Mouse (Mus musculus) heart, embryonic 13.5 days (tissue): ENCODE results near the gene Dus2. TPM values are rescaled to one million over a fixed set of nuclear protein-coding genes. Genes with fewer than 3 reads are reported as not detected.

Source experiments
- ATAC-seq: fragments of 200-750 bp; cut with Nextera tagmentation; 2 replicates; pipeline ENCODE4 v1.8.0; 2017; ENCODE audit warnings: moderate TSS enrichment; ENCODE audit not compliant: insufficient number of reproducible peaks, low FRiP score, low TSS enrichment; ENCODE audit errors: extremely low read depth
- H3K27ac ChIP-seq: fragments of 300-500 bp; sonication (generic); replicated peaks from 2 replicates; pipeline ENCODE4 v1.5.1; 2015; ENCODE audit warnings: moderate library complexity, mild to moderate bottlenecking, inconsistent platforms
- H3K27me3 ChIP-seq: fragments of 300-500 bp; sonication (generic); replicated peaks from 2 replicates; pipeline ENCODE4 v1.6.1; 2015; ENCODE audit warnings: mild to moderate bottlenecking, inconsistent platforms
- H3K36me3 ChIP-seq: fragments of 300-500 bp; sonication (generic); 2 replicates; pipeline ENCODE4 v1.6.1; 2015; ENCODE audit warnings: mild to moderate bottlenecking, inconsistent platforms
- H3K4me1 ChIP-seq: fragments of 300-500 bp; sonication (generic); 2 replicates; pipeline ENCODE4 v1.6.1; 2015; ENCODE audit warnings: inconsistent platforms
- H3K4me2 ChIP-seq: fragments of 300-500 bp; sonication (generic); 2 replicates; pipeline ENCODE4 v1.6.1; 2015; ENCODE audit warnings: inconsistent platforms, mild to moderate bottlenecking, moderate library complexity
- H3K4me3 ChIP-seq: fragments of 300-500 bp; sonication (generic); 2 replicates; pipeline ENCODE4 v1.5.1; 2015; ENCODE audit warnings: moderate library complexity, mild to moderate bottlenecking, inconsistent platforms
- H3K9ac ChIP-seq: fragments of 300-500 bp; sonication (generic); 2 replicates; pipeline ENCODE4 v1.6.1; 2015; ENCODE audit warnings: inconsistent platforms, mild to moderate bottlenecking, moderate library complexity
- H3K9me3 ChIP-seq: fragments of 300-500 bp; sonication (generic); 2 replicates; pipeline ENCODE4 v1.6.1; 2016; ENCODE audit warnings: inconsistent platforms
- WGBS: fragments of 180-500 bp; shearing (Covaris S2); methylation state at CpG from one replicate; pipeline ENCODE4 v1.1.7; 2015; ENCODE audit warnings: mixed read lengths; 5-methylcytosine and 5-hydroxymethylcytosine counted together
- microRNA-seq: library from miRNA; unstranded; fragments of <30 nt; microRNA quantifications from one replicate; pipeline ENCODE4, GENCODE M21; 2016
- polyA plus RNA-seq: library from polyadenylated mRNA; unstranded; fragments of >200 nt; fragmentation: Nextera tagmentation; extraction: Ambion mirVana; gene quantifications from 2 replicates; pipeline ENCODE4 v1.2.1, GENCODE M21; 2015

The Dus2 gene
- polyA plus RNA-seq, 1 experiment from 2014 or later = 16.4 TPM

- 86% methylated on average over 4 of the region's 4 CpGs for WGBS
- Histone ChIP-seq H3K27me3 (no peaks in the 10 kb centered on the region), H3K4me3 (no peak overlapping the region), H3K27ac (no peak overlapping the region), H3K4me2 (no peak overlapping the region), H3K36me3 (peaks cover 62% of the 10 kb centered on the region), H3K4me1 (no peaks in the 10 kb centered on the region), H3K9ac (no peak overlapping the region), H3K9me3 (no peaks in the 10 kb centered on the region)
- no peak for ATAC-seq
These were observed 111.2 kb downstream of the Dus2 start for GRCm38 (mm10) chr8:106102321-106102720.

Small RNA genes lying within 50 kb of the gene (microRNA-seq; reads per million reads assigned to microRNA genes)
- not detected for gene Mir7074

Other genes with a start within 250 kb of the Dus2 start
- gene Gfod2, start 232.7 kb upstream of the Dus2 start, polyA plus RNA-seq = 9.6 and 12.1 TPM in 2 replicates
- gene Ranbp10, start 164.0 kb upstream of the Dus2 start, polyA plus RNA-seq = 9.2 and 9.8 TPM in 2 replicates
- 0.19 TPM in 1 of 2 replicates, not detected in the other for gene Tsnaxip1, start 163.6 kb upstream of the Dus2 start, polyA plus RNA-seq
- 37.1 and 40.5 TPM in 2 replicates for gene Cenpt, start 138.1 kb upstream of the Dus2 start, polyA plus RNA-seq
- 44.8 and 47.1 TPM in 2 replicates for gene Thap11, start 136.2 kb upstream of the Dus2 start, polyA plus RNA-seq
- gene Nutf2, start 130.8 kb upstream of the Dus2 start, polyA plus RNA-seq = 177 and 212 TPM in 2 replicates
- 28.9 and 30.6 TPM in 2 replicates for gene Edc4, start 110.5 kb upstream of the Dus2 start, polyA plus RNA-seq
- gene Nrn1l, start 97.8 kb upstream of the Dus2 start, polyA plus RNA-seq = 0.52 and 0.88 TPM in 2 replicates
- 23.6 and 24.6 TPM in 2 replicates for gene Pskh1, start 90.9 kb upstream of the Dus2 start, polyA plus RNA-seq
- gene Ctrl, start 57.5 kb upstream of the Dus2 start, polyA plus RNA-seq = 0.74 and 1.1 TPM in 2 replicates
- 51.9 and 61.3 TPM in 2 replicates for gene Psmb10, start 52.9 kb upstream of the Dus2 start, polyA plus RNA-seq
- 1.5 and 3.0 TPM in 2 replicates for gene Lcat, start 48.0 kb upstream of the Dus2 start, polyA plus RNA-seq
- gene Slc12a4, start 25.2 kb upstream of the Dus2 start, polyA plus RNA-seq = 37.7 and 39.4 TPM in 2 replicates
- not detected in 2 replicates for gene Dpep3, start 11.9 kb upstream of the Dus2 start, polyA plus RNA-seq
- gene Dpep2nb, start 14.6 kb downstream of the Dus2 start, polyA plus RNA-seq = 0.22 and 0.35 TPM in 2 replicates
- gene Ddx28, start 20.5 kb downstream of the Dus2 start, polyA plus RNA-seq = 12.2 and 12.5 TPM in 2 replicates
- gene Nfatc3, start 67.5 kb downstream of the Dus2 start, polyA plus RNA-seq = 3.4 and 4.5 TPM in 2 replicates
- gene Esrp2, start 145.6 kb downstream of the Dus2 start, polyA plus RNA-seq = 1.7 and 2.4 TPM in 2 replicates
- gene Pla2g15, start 159.1 kb downstream of the Dus2 start, polyA plus RNA-seq = 8.4 and 9.5 TPM in 2 replicates
- gene Slc7a6, start 177.5 kb downstream of the Dus2 start, polyA plus RNA-seq = 31.9 and 37.6 TPM in 2 replicates
- gene Slc7a6os, start 219.6 kb downstream of the Dus2 start, polyA plus RNA-seq = 20.2 and 22.7 TPM in 2 replicates
- 35.7 and 36.6 TPM in 2 replicates for gene Prmt7, start 219.6 kb downstream of the Dus2 start, polyA plus RNA-seq